Mouse (Mus musculus) gastrocnemius, adult 2 months (tissue): ENCODE results near the gene Snx29. TPM values are rescaled to one million over a fixed set of nuclear protein-coding genes. Genes with fewer than 3 reads are reported as not detected.

Experiments
- DNase-seq: peaks from one replicate; pipeline ENCODE4 v3.0.0; 2022
- H3K27ac ChIP-seq: fragments of 200-600 bp; 2 replicates; pipeline ENCODE4 v1.8.1; 2022; ENCODE audit warnings: mild to moderate bottlenecking
- H3K4me3 ChIP-seq: fragments of 200-600 bp; 2 replicates; pipeline ENCODE4 v1.8.1; 2022; ENCODE audit warnings: mild to moderate bottlenecking, moderate library complexity
- CTCF ChIP-seq: fragments of 200-600 bp; IDR thresholded peaks from 2 replicates; pipeline ENCODE4 v1.8.1; 2022; ENCODE audit warnings: antibody characterized with exemption, mild to moderate bottlenecking, moderate library complexity
- intact Hi-C: fragments of 180-260 bp; cut with DNase I; formaldehyde crosslinking; loops from one replicate; pipeline ENCODE4 v1.15.1; 2025
- total RNA-seq, 2 experiments: library from RNA; stranded (reverse); gene quantifications; 2 replicates each; pipeline ENCODE4 v1.2.3; 2021

Gene Snx29
- total RNA-seq, 2 experiments from 2014 or later: 9.6 to 11.6 TPM

- TF ChIP-seq CTCF: no peak
- DNase-seq: no peak
- no peak overlapping the region for H3K4me3 ChIP-seq
These were observed 432.8 kb downstream of the Snx29 start for GRCm38 (mm10) chr16:11755281-11756066.

GRCm38 (mm10) chr16:11756598-11757245 lies 434.0 kb downstream of the Snx29 start:
- no peak for TF ChIP-seq CTCF
- DNase-seq: no peak
- intact Hi-C loops: no loop called here
- Histone ChIP-seq H3K27ac (no peak overlapping the region), H3K4me3 (no peak overlapping the region)

More at GRCm38 (mm10) chr16:11755281-11756066, 432.8 kb downstream of the Snx29 start:
- no peak overlapping the region for H3K27ac ChIP-seq
- intact Hi-C loops: no loop called here

- intact Hi-C loops: no loop called here
These were observed 434.8 kb downstream of the Snx29 start for GRCm38 (mm10) chr16:11757471-11757870.

GRCm38 (mm10) chr16:11757951-11758350 lies 435.2 kb downstream of the Snx29 start:
- no peak for DNase-seq
- Histone ChIP-seq H3K4me3 (no peak overlapping the region), H3K27ac (no peak overlapping the region)
- TF ChIP-seq CTCF: no peak
- intact Hi-C loops: no loop called here

More at GRCm38 (mm10) chr16:11757471-11757870, 434.8 kb downstream of the Snx29 start:
- Histone ChIP-seq H3K4me3 (no peak overlapping the region), H3K27ac (no peak overlapping the region)
- no peak for DNase-seq
- TF ChIP-seq CTCF: no peak

DNA sequence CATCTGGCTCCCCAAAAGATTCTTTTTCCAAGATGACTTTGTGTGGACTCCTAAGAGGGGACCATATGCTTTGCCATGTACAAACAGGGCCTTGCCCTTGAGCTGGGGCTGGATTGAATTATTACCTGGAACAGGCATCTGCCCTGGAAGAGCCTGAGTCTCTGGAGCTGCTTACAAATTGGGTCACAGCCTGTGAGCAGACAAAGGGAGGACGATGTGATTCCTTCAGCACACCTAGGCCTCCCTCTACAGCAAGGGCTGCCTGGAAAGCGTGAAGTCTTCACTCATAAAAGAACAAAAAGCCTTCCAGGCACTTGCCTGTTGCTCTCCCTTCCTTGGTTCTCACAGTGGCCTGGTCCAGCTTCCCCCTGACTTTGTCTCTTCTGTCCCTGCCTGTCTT lies 449.6 kb downstream of the Snx29 start:
- Histone ChIP-seq H3K27ac (no peak overlapping the region), H3K4me3 (no peak overlapping the region)
- intact Hi-C loops: no loop called here
- no peak for DNase-seq
- TF ChIP-seq CTCF: no peak

- intact Hi-C loops: no loop called here
- Histone ChIP-seq H3K4me3 (no peak overlapping the region), H3K27ac (no peak overlapping the region)
- no peak for TF ChIP-seq CTCF
- DNase-seq: no peak
These were observed 451.6 kb downstream of the Snx29 start for GRCm38 (mm10) chr16:11774321-11774720.

DNA sequence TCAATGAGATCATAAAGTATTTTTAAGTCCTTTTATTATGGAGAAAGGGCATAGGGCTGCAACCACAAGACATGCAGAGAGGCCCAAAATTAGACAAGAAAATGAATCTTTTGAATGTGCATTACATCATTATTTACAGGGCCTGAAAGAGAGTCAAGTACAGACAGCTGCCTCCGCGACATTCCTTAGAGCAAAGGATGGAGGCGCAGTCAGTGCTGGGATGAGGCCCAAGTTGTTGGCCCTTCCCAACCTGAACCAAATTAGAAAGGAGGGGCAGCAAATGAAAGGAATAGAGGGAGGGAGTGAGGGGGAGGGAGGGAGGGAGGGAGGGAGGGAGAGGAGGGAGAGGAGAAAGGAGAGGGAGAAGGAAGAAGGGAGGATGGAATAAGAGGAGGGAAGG lies 453.8 kb downstream of the Snx29 start:
- no peak overlapping the region for H3K4me3 ChIP-seq
- DNase-seq: no peak
- no peak overlapping the region for H3K27ac ChIP-seq
- intact Hi-C loops: no loop called here
- no peak for TF ChIP-seq CTCF

- DNase-seq: no peak
- intact Hi-C loops: no loop called here
- no peak for TF ChIP-seq CTCF
- Histone ChIP-seq H3K27ac (no peak overlapping the region), H3K4me3 (no peak overlapping the region)
These were observed 455.5 kb downstream of the Snx29 start for GRCm38 (mm10) chr16:11778191-11778590.

- intact Hi-C loops: no loop called here
- TF ChIP-seq CTCF: no peak
- DNase-seq: no peak
- Histone ChIP-seq H3K4me3 (no peak overlapping the region), H3K27ac (no peak overlapping the region)
These were observed 456.2 kb downstream of the Snx29 start for GRCm38 (mm10) chr16:11778715-11779460.

GRCm38 (mm10) chr16:11782082-11782481 lies 459.4 kb downstream of the Snx29 start:
- intact Hi-C loops: no loop called here
- Histone ChIP-seq H3K27ac (no peak overlapping the region), H3K4me3 (no peak overlapping the region)
- DNase-seq: no peak
- no peak for TF ChIP-seq CTCF

- Histone ChIP-seq H3K4me3 (no peak overlapping the region), H3K27ac (no peak overlapping the region)
- no peak for TF ChIP-seq CTCF
- intact Hi-C loops: no loop called here
- DNase-seq: no peak
These were observed 460.6 kb downstream of the Snx29 start for GRCm38 (mm10) chr16:11783337-11783736.

- Histone ChIP-seq H3K27ac (no peak overlapping the region), H3K4me3 (no peak overlapping the region)
- no peak for DNase-seq
- intact Hi-C loops: no loop called here
- no peak for TF ChIP-seq CTCF
These were observed 461.6 kb downstream of the Snx29 start for GRCm38 (mm10) chr16:11784354-11784753.

DNA sequence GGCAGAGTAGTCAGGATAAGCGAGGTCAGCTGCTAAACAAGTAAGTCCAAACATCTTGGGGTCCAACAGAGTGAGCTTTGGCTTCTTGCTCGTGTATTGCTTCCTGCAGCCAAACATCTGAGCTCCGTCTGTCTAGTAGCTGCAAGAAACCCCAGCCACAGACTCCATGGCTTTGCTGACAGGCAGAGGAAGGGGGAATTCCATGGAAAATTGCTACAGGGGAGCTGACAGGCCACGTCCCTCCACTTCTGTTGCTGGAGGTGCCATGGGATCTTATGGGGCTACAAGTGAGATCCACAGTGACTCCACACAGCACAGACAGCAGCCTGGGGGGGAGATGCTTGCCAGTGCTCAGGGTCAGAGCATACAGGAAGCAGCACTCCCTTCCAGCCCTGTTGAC lies 463.1 kb downstream of the Snx29 start:
- H3K27ac ChIP-seq: no peak overlapping the region
- no peak for TF ChIP-seq CTCF
- DNase-seq: no peak
- H3K4me3 ChIP-seq: no peak overlapping the region
- intact Hi-C loops: no loop called here
